Mouse (Mus musculus) kidney, postnatal 0 days (tissue): Measurements from ENCODE around the gene Abhd6. TPM values are rescaled to one million over a fixed set of nuclear protein-coding genes. Genes with fewer than 3 reads are reported as not detected.

Experiments used
- ATAC-seq: fragments of 200-750 bp; cut with Nextera tagmentation; replicated peaks from 2 replicates; pipeline ENCODE4 v1.8.0; 2017; ENCODE audit warnings: low read depth, moderate number of reproducible peaks, moderate TSS enrichment, moderate library complexity; ENCODE audit not compliant: low FRiP score
- DNase-seq: peaks from one replicate; pipeline ENCODE4 v3.0.0-alpha.2; 2016; ENCODE audit warnings: low spot score
- H3K27ac ChIP-seq: fragments of 300-500 bp; sonication (generic); 2 replicates; pipeline ENCODE4 v1.5.1; 2014; ENCODE audit warnings: mild to moderate bottlenecking
- H3K27me3 ChIP-seq: fragments of 300-500 bp; sonication (generic); 2 replicates; pipeline ENCODE4 v1.6.1; 2014; ENCODE audit warnings: low read length, mixed read lengths; ENCODE audit not compliant: insufficient read depth
- H3K36me3 ChIP-seq: fragments of 300-500 bp; sonication (generic); 2 replicates; pipeline ENCODE4 v1.6.1; 2014; ENCODE audit warnings: low read length, mixed read lengths; ENCODE audit not compliant: insufficient read depth
- H3K4me1 ChIP-seq: fragments of 300-500 bp; sonication (generic); replicated peaks from 2 replicates; pipeline ENCODE4 v1.6.1; 2014; ENCODE audit warnings: antibody characterized with exemption, low read length, mixed read lengths; ENCODE audit not compliant: insufficient read depth
- H3K4me2 ChIP-seq: fragments of 300-500 bp; sonication (generic); 2 replicates; pipeline ENCODE4 v1.6.1; 2014; ENCODE audit warnings: mild to moderate bottlenecking, low read length, moderate library complexity, mixed read lengths
- H3K4me3 ChIP-seq: fragments of 300-500 bp; sonication (generic); replicated peaks from 2 replicates; pipeline ENCODE4 v1.5.1; 2014; ENCODE audit warnings: low read depth, low read length
- H3K9ac ChIP-seq: fragments of 300-500 bp; sonication (generic); 2 replicates; pipeline ENCODE4 v1.6.1; 2014; ENCODE audit warnings: low read depth, low read length
- H3K9me3 ChIP-seq: fragments of 300-500 bp; sonication (generic); replicated peaks from 2 replicates; pipeline ENCODE4 v1.6.1; 2016; ENCODE audit warnings: low read length, inconsistent platforms, mixed read lengths
- CTCF ChIP-seq: IDR thresholded peaks from 2 replicates; pipeline ENCODE4 v1.5.1; 2016; ENCODE audit warnings: antibody characterized with exemption, low read depth, mild to moderate bottlenecking, moderate library complexity
- WGBS: fragments of 180-500 bp; shearing (Covaris S2); extraction: QIAGEN DNeasy Blood & Tissue Kit; methylation state at CpG from one replicate; pipeline ENCODE4 v1.1.7; 2014; 5-methylcytosine and 5-hydroxymethylcytosine counted together
- polyA plus RNA-seq: library from polyadenylated mRNA; unstranded; fragments of >200 nt; fragmentation: Nextera tagmentation; extraction: Ambion mirVana; gene quantifications from 2 replicates; pipeline ENCODE4 v1.2.1, GENCODE M21; 2015

Abhd6 gene
- 41.6 and 42.9 TPM in 2 replicates for polyA plus RNA-seq

GRCm38 (mm10) chr14:8002432-8003092 lies at the start of gene Abhd6:
Gene Abhd6 (plus strand): TSS chr14:8002902.
- Histone ChIP-seq H3K27ac (peak within 1 kb of the TSS; percentile 47; the same call in 1 of the 2 replicates), H3K27me3 (no peaks in the 10 kb centered on the region), H3K4me3 (peak within 1 kb of the TSS; percentile 48), H3K36me3 (no peaks in the 10 kb centered on the region), H3K9ac (peak within 1 kb of the TSS; percentile 57), H3K4me2 (peak within 1 kb of the TSS; percentile 85), H3K4me1 (peaks cover 10% of the 10 kb centered on the region; the same call in 1 of the 2 replicates), H3K9me3 (no peaks in the 10 kb centered on the region)
- ATAC-seq (peak; percentile 84), DNase-seq (peak; percentile 88)
- WGBS = under 1% methylated on average over 36 of the region's 38 CpGs
- no peak for TF ChIP-seq CTCF

DNA sequence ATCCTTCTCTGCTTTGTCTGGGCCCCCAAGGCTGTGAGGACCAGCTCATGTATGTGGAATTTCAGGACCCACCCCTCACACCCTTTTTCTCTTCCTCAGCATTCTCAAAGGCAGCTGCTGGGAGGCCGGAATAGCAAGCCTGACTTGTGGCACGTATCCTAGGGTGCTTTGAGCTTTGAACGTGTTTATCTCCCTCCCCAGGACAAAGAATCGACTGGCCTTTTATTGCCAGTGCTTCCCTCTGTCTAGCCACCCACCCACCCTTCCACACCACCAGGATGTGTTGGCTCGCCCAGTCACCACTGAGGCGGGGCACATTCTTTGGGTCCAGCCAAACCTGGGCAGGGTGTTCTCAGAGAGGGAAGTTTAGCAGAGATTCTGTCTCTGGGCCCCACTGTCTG lies 48.6 kb upstream of the Abhd6 start:
- WGBS = 51% methylated on average over 6 of the region's 6 CpGs
- 0 out of 2 replicates have a peak overlapping the region, but pooled peaks have one; percentile 0 for H3K27ac ChIP-seq
- H3K36me3 ChIP-seq = peaks cover 11% of the 10 kb centered on the region
- 0 out of 2 replicates have a peak, but pooled peaks cover 3% of the 10 kb centered on the region for H3K4me1 ChIP-seq
- ATAC-seq (no peak), DNase-seq (no peak)
- no peak overlapping the region for H3K4me2 ChIP-seq
- TF ChIP-seq CTCF = no peak
- no peaks in the 10 kb centered on the region for H3K27me3 ChIP-seq
- no peaks in the 10 kb centered on the region for H3K9me3 ChIP-seq
- no peak overlapping the region for H3K9ac ChIP-seq
- no peak overlapping the region for H3K4me3 ChIP-seq

DNA sequence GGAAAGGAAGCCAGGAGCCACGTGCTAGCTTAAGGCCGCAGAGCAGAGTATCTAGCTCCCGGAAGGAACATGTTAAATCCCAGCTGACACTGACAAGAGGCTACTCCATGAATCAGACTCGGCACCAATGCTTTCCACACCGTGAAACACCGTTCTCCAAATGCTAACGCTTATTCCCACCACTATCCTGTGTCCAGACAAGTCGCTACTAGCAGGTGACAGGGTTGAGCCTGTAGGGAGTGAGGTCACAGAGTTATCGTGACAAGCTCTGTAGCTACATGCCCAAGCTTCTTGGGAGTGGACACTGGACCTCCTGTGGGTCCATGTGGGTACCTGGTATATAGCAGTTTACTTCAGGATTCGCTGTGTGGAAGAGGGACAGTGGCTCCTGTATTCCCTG lies 46.3 kb upstream of the Abhd6 start:
- Histone ChIP-seq H3K4me1 (0 out of 2 replicates have a peak, but pooled peaks cover 3% of the 10 kb centered on the region), H3K9ac (no peak overlapping the region), H3K36me3 (peaks cover 4% of the 10 kb centered on the region; the same call in 1 of the 2 replicates), H3K4me3 (no peak overlapping the region), H3K9me3 (no peaks in the 10 kb centered on the region), H3K27ac (no peak overlapping the region), H3K4me2 (no peak overlapping the region), H3K27me3 (no peaks in the 10 kb centered on the region)
- no peak for ATAC-seq
- WGBS = 56% methylated on average over 10 of the region's 10 CpGs
- no peak for TF ChIP-seq CTCF
- no peak for DNase-seq

DNA sequence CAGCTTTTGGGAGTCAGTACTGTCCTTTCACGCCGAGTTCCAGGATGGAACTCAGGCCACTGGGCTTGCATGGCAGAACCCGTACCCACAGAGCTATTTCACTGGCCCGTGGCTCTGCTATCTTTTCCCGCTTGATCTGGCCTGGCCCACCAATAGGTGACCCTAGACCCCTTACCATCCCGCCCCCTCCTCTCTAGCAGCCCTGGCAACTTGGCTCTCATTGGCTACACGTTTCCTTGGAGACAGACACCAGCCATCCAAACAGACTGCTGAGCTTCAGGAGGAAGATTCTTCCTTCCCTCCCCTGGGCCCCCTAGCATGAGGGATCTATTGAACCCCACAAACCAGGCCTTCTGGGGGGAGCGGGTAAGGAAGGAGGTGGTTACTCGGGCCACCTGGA lies 45.7 kb upstream of the Abhd6 start, which contains the start of gene Gm45521:
Gene Gm45521, plus strand, starts transcription at position 240 of the 400 bp plus-strand sequence.
- H3K9me3 ChIP-seq = no peaks in the 10 kb centered on the region
- no peak for DNase-seq
- H3K36me3 ChIP-seq = no peaks in the 10 kb centered on the region
- H3K4me3 ChIP-seq = no peak within 1 kb of the TSS
- no peak for ATAC-seq
- WGBS = 54% methylated on average over 9 of the region's 9 CpGs
- no peak for TF ChIP-seq CTCF
- H3K27ac ChIP-seq = no peak within 1 kb of the TSS
- 0 out of 2 replicates have a peak, but pooled peaks cover 3% of the 10 kb centered on the region for H3K4me1 ChIP-seq
- no peak within 1 kb of the TSS for H3K9ac ChIP-seq
- no peaks in the 10 kb centered on the region for H3K27me3 ChIP-seq
- no peak within 1 kb of the TSS for H3K4me2 ChIP-seq

- peak; percentile 65 for TF ChIP-seq CTCF
- H3K9ac ChIP-seq = no peak overlapping the region
- H3K4me2 ChIP-seq = no peak overlapping the region
- H3K27ac ChIP-seq = no peak overlapping the region
- WGBS = 60% methylated on average over 11 of the region's 11 CpGs
- no peaks in the 10 kb centered on the region for H3K27me3 ChIP-seq
- no peaks in the 10 kb centered on the region for H3K4me1 ChIP-seq
- 0 out of 2 replicates have a peak, but pooled peaks have one; percentile 18 for ATAC-seq
- no peaks in the 10 kb centered on the region for H3K9me3 ChIP-seq
- peak; percentile 43 for DNase-seq
- no peak overlapping the region for H3K4me3 ChIP-seq
- no peaks in the 10 kb centered on the region for H3K36me3 ChIP-seq
These were observed 42.1 kb upstream of the Abhd6 start for GRCm38 (mm10) chr14:7960616-7961015.

DNA sequence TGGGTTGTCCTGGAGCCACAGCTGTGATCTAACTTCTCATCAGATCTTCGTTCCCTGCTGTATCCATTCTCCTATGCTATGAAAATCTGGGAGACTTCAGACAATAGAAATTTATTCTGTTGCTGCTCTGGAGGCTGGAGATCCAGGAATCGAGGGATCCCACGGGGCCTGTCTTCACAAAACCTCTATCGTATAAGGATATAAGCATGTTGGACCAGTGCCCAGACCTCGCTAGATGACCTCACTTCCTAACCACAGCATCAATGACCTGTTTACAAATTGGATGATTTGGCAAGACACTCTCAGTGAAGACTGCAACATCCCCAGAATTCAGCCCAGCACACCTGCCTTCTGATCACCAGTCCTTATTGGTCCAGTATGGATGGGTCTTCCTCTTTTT lies 41.0 kb upstream of the Abhd6 start:
- TF ChIP-seq CTCF = no peak
- 44% methylated on average over 5 of the region's 5 CpGs for WGBS
- no peaks in the 10 kb centered on the region for H3K4me1 ChIP-seq

More for the DNA sequence above, 41.0 kb upstream of the Abhd6 start:
- no peak overlapping the region for H3K4me3 ChIP-seq
- no peaks in the 10 kb centered on the region for H3K9me3 ChIP-seq
- no peaks in the 10 kb centered on the region for H3K36me3 ChIP-seq
- H3K27ac ChIP-seq = no peak overlapping the region
- no peaks in the 10 kb centered on the region for H3K27me3 ChIP-seq
- H3K9ac ChIP-seq = no peak overlapping the region
- ATAC-seq (no peak), DNase-seq (no peak)
- no peak overlapping the region for H3K4me2 ChIP-seq
